Mouse (Mus musculus) brain, embryonic 14.5 days (tissue): ENCODE measurements around the gene Pitpnb.

Experiments used
- CTCF ChIP-seq: fragments of 200-500 bp; IDR thresholded peaks from 2 replicates; pipeline ENCODE4 v1.5.1; 2012; ENCODE audit warnings: inconsistent platforms, mild to moderate bottlenecking, moderate library complexity, borderline replicate concordance; ENCODE audit not compliant: insufficient read depth, insufficient read length; ENCODE audit errors: extremely low read depth
- POLR2A ChIP-seq: fragments of 200-500 bp; IDR thresholded peaks from 2 replicates; pipeline ENCODE4 v1.6.1; 2012; ENCODE audit warnings: mild to moderate bottlenecking, inconsistent platforms, borderline replicate concordance; ENCODE audit not compliant: poor library complexity, insufficient read depth, insufficient read length, severe bottlenecking; ENCODE audit errors: extremely low read depth

- TF ChIP-seq CTCF (no peak), POLR2A (no peak)
Measured at GRCm38 (mm10) chr5:111401879-111402650, 71.5 kb downstream of the Pitpnb start.
